Mouse (Mus musculus): ENCODE measurements around the gene Xdh. TPM values are rescaled to one million over a fixed set of nuclear protein-coding genes. Genes with fewer than 3 reads are reported as not detected.

Gene Xdh
- 5.1 and 9.1 TPM in 2 replicates for total RNA-seq (2017)

GRCm38 (mm10) chr17:73950062-73950735 is at the start of gene Xdh:
Gene Xdh (minus strand): TSS chr17:73950196.
- peak; percentile 38 for ATAC-seq (replicated peaks; ENCODE audit: low read depth, poor library complexity, severe bottlenecking)

DNA sequence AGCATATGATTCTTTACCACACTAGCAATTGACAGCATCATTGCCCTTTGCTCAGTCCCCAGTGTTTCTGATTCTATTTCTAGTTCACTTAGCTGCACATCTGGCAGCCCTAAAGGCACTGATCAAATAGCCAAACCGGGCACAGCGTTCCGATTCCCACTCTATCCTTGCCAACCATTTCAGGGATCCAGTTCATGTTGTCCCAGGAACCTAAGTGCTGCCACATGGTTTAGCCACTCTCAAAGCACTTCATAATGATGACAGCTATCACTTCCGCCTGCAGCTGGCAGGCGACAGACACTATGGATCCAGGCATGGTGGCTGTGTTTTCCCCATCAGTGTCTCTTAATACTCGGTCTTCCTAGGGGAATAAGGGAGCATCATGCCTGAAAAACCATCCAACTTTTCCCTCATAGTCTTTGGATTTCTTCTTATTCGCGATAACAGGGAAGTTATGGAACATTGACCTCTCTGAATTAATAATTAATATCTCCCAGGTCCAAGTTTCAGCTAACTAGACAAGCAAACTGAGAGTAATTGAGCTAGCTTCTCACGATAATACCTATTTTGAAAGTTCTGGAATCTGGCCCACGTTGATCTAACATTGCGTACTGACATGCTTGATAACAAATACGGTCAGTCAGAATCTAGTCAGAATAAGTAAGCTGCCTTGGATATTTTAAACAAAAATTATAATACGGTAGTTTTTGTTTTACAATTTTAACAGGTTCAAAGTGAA is 46.1 kb upstream of the Xdh start:
- no peak for ATAC-seq (replicated peaks; ENCODE audit: low read depth, poor library complexity, severe bottlenecking)

DNA sequence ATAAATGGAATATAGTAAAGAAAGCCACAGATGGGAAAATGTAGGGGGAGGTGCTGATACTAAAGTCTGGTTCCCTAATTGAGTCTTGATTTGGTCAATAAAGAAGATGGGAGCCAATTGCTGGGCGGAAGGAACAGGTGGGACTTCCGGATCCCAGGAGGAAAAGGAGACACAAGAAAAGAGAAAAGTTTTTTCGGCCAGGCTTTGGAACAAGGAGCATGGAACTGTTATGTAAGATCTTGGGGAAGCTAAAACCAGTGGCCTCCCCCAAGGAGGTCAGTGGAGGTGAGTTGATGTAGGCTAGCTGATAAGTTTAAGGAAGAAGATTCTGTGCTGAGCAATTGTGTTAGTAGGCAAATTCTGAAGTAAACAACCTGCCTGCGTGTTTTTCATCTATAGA is 41.3 kb upstream of the Xdh start:
- ATAC-seq (replicated peaks; ENCODE audit: low read depth, poor library complexity, severe bottlenecking), result no peak

DNA sequence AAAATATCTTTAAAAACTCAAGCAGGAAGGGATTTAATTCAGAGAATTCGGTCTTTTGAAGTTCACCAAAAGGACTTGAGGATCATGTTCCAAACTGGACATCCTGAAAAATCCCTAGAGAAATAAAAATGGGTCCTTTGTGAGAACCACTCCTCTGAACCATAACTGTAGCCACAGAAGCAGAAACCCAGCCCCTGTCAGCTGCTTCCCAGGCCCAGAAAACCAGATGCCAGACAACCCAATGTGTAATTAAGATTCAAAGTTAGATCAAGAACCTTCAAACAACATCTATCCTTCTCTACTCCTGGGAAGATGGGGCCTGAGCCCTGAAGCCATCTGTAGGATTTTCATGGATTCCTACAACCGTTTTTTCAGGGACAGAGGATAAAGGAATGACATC is 36.6 kb upstream of the Xdh start:
- no peak for ATAC-seq (replicated peaks; ENCODE audit: low read depth, poor library complexity, severe bottlenecking)

GRCm38 (mm10) chr17:73985936-73986335 is 35.9 kb upstream of the Xdh start:
- ATAC-seq (replicated peaks; ENCODE audit: low read depth, poor library complexity, severe bottlenecking), result no peak

- ATAC-seq (replicated peaks; ENCODE audit: low read depth, poor library complexity, severe bottlenecking), result no peak
Observed at GRCm38 (mm10) chr17:73984508-73984907, 34.5 kb upstream of the Xdh start.

DNA sequence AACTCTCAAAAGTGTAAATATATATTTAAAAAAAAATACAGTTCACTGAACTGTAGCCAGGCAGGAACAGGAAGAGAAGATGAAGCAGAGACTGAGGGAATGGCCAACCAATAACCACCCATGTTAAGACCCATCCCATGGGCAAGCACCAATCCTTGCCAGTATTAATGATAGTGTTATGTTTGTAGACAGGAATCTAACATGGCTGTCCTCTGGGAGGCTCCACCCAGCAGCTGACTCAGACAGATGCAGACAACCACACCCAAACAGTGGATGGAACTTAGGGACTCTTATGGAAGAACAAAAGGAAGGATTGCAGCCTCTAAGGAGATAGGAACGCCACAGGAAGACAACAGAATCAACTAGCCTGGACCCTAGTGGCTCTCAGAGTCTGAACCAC is 32.9 kb upstream of the Xdh start:
- no peak for ATAC-seq (replicated peaks; ENCODE audit: low read depth, poor library complexity, severe bottlenecking)

GRCm38 (mm10) chr17:73976066-73976465 is 26.1 kb upstream of the Xdh start:
- no peak for ATAC-seq (replicated peaks; ENCODE audit: low read depth, poor library complexity, severe bottlenecking)

- ATAC-seq (replicated peaks; ENCODE audit: low read depth, poor library complexity, severe bottlenecking), result no peak
Observed at GRCm38 (mm10) chr17:73972648-73973047, 22.7 kb upstream of the Xdh start.

DNA sequence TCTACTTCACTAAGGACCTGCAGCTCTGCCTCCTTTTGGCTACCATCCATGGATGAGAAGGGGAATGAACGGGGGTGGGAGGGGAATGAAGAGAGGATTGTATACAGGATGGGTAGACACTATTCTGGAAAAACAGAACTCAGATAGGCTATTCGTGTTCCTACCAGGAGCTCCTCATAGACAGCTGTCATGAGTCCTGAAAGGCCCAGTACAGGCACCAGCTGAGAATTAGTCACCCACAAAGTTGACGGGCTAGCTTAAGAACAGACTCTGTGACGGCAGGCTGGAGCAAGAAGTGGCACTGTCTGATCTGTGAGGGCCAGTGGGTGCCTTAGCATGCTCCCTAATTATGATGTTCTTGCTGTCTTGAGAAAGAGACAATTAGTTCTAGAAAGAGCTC is 21.3 kb upstream of the Xdh start:
- no peak for ATAC-seq (replicated peaks; ENCODE audit: low read depth, poor library complexity, severe bottlenecking)

GRCm38 (mm10) chr17:73970361-73971027 is 20.5 kb upstream of the Xdh start:
- ATAC-seq (replicated peaks; ENCODE audit: low read depth, poor library complexity, severe bottlenecking), result peak; percentile 92

- no peak for ATAC-seq (replicated peaks; ENCODE audit: low read depth, poor library complexity, severe bottlenecking)
Observed at GRCm38 (mm10) chr17:73964856-73965255, 14.9 kb upstream of the Xdh start.

DNA sequence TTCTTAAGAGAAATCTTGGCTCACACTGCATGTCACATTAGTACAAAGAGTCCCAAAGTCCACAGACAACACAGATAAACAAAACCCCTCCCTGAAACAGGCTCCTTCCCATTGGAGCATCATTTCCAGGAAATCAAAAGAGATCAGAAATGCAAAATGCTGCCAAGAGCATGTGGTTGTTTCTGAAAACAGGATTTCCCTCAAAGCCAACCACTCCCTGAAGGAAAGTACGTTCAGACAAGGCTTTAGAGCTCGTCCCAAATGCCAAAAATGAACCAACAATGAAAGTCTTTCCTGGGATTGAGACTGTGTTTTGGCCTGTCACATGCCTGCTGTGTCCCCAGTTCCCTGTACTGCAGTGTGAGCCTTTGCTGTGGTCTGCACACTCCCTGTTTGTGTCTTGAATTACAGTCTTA is 12.6 kb upstream of the Xdh start:
- ATAC-seq (replicated peaks; ENCODE audit: low read depth, poor library complexity, severe bottlenecking), result no peak

DNA sequence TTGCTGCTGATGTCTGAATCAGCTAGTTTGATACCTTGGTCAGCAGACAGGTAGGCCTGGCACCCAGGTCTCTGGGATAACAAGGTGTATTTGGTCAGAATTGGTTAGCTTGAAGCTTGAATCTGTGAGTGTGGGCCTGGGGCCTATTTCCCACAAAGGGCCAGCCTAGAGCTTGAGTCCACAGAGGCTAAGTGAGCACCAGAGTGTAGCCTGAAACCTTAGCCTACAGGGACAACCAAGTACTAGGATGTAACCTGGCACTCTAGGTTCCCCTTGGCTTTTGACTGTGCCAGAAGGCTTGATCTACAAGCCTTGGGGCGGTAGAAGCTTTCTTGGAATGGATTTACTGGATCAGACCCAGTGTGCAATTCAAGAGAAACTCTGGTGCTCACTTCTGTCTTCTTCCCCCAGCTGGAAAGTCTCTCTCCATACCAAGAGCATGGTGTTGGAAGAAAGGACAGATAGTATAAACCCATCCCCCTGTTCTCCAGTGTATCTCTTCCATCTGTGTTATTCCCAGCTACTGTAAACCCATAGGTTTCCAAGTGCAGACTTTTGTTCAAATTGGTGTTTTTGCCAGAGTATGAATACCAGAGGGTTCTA is 11.9 kb upstream of the Xdh start:
- no peak for ATAC-seq (replicated peaks; ENCODE audit: low read depth, poor library complexity, severe bottlenecking)

GRCm38 (mm10) chr17:73960745-73961144 is 10.7 kb upstream of the Xdh start:
- ATAC-seq (replicated peaks; ENCODE audit: low read depth, poor library complexity, severe bottlenecking), result no peak

DNA sequence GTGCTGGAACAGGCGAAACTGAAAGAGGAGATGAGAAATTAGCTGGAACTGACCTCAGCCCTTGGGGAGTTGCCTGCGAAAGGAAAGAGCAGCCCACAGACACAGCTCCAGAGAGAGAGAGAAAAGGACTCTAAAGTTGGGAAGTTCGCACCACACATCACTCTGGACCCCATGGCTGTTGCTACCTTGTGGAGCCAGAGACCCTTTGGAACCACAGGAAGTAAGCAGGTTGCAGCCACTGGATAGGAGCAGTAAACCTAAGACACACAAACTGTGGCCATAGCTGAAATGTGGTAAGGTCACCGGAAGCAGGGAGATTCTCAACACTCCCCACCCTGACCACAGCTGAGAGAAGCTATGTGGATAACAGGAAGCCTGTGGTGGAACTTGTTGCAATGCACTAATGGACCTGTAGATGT is 2.1 kb upstream of the Xdh start:
- peak; percentile 83 for ATAC-seq (replicated peaks; ENCODE audit: low read depth, poor library complexity, severe bottlenecking)

DNA sequence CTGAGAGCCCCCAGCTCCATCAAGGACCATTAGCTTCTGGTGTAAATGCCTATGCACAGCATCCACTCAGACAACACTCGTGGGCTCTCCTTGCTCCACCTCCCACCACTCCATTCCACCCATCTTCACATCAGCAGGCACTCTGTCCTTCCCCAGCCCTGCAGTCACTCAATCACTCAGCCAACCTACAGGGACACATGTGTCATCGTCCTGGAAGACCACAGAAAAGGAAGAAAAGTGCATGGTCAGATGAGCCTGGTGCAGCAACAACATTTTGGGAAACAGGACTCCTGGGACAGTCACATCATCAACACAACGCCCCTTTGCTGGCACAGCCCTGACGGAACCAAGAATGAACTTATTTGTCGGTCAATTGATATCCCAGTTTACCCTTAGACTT is 974 bp upstream of the Xdh start:
- no peak for ATAC-seq (replicated peaks; ENCODE audit: low read depth, poor library complexity, severe bottlenecking)

DNA sequence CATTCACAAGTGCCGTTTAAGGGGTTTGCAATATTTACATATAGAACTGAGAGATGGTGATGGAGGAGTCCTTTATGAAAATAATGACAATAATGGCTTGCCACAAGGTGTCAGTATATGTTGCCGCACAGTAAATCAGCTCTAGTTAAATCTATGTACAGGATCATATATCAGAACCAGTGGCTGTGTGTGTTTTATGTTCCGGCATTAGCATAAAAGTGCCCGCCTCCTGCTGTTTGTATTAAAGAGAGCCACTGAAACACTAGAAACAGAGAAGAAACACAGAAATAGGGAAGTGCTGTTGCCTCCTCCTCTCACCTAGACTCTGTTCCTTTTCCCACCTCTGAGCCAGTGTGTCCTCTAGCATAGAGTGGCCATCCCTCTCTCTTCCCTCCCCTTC is 498 bp downstream of the Xdh start:
- peak; percentile 27 for ATAC-seq (replicated peaks; ENCODE audit: low read depth, poor library complexity, severe bottlenecking)

GRCm38 (mm10) chr17:73948801-73949200 is 1.2 kb downstream of the Xdh start:
- ATAC-seq (replicated peaks; ENCODE audit: low read depth, poor library complexity, severe bottlenecking), result no peak

DNA sequence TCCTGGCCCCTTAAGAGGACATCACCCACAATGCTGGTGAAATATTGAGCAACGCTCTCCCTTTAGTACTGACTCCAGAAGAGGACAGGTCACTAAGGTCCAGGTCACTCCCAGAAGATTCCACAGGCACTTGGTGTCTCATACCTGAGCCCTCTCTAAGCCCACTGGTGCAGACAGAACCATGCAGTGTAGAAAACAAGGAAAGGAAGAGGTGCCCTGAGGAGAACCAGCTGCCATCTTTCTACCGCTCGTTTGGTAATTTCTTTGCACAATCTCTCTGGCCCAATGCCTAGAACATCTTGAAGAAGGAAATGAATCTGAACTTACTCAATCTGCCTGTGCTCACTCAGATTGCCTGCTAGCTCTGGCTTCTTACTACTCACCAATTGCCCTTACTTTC is 2.0 kb downstream of the Xdh start:
- ATAC-seq (replicated peaks; ENCODE audit: low read depth, poor library complexity, severe bottlenecking), result peak; percentile 23

- ATAC-seq (replicated peaks; ENCODE audit: low read depth, poor library complexity, severe bottlenecking), result no peak
Observed at GRCm38 (mm10) chr17:73946856-73947255, 3.1 kb downstream of the Xdh start.
